Mouse (Mus musculus) heart, postnatal 10 days (tissue): ENCODE data around the gene Stum. TPM values are rescaled to one million over a fixed set of nuclear protein-coding genes. Genes with fewer than 3 reads are reported as not detected.

ENCODE experiments used
- DNase-seq, 2 experiments: peaks; one replicate each; pipeline ENCODE4 v3.0.0; 2021
- intact Hi-C: fragments of 180-260 bp; cut with DNase I; formaldehyde crosslinking; loops from one replicate; pipeline ENCODE4 v1.15.1; 2025
- total RNA-seq, 2 experiments: library from RNA; stranded (reverse); gene quantifications; 2 replicates each; pipeline ENCODE4 v1.2.3; 2021

Gene Stum
- total RNA-seq, 2 experiments from 2014 or later: 1.2 to 1.8 TPM

GRCm38 (mm10) chr1:180407727-180408719 lies 75.3 kb downstream of the Stum start:
- DNase-seq: no peak
- intact Hi-C loops: loop anchor here (1.0 to 2.0 kb wide), 2 partner anchors 17 to 140 kb away; no protein-coding TSS in a partner anchor

- intact Hi-C loops: loop anchor here (1.0 to 2.0 kb wide), 2 partner anchors 16 to 139 kb away; no protein-coding TSS in a partner anchor
- peak; percentile 78 to 85 for DNase-seq
Measured at GRCm38 (mm10) chr1:180407171-180407671, 76.1 kb downstream of the Stum start.

GRCm38 (mm10) chr1:180406336-180407035 lies 76.8 kb downstream of the Stum start:
- intact Hi-C loops: loop anchor here (1.0 to 2.0 kb wide), 2 partner anchors 16 to 138 kb away; no protein-coding TSS in a partner anchor
- DNase-seq: no peak

- intact Hi-C loops: loop anchor here (2.0 kb wide), 2 partner anchors 15 to 75 kb away; partner anchors contain the start of gene Itpkb
- DNase-seq: peak in 1 of 2 experiments; percentile 59
Measured at GRCm38 (mm10) chr1:180405576-180406335, 77.5 kb downstream of the Stum start.

- no peak for DNase-seq
- intact Hi-C loops: loop anchor here (2.0 kb wide), 1 partner anchor 74 kb away; the partner anchor contains the start of gene Itpkb
Measured at GRCm38 (mm10) chr1:180404706-180405105, 78.6 kb downstream of the Stum start.

- DNase-seq: peak; percentile 71 to 73
- intact Hi-C loops: loop anchor here (2.0 kb wide), 1 partner anchor 73 kb away; the partner anchor contains the start of gene Itpkb
Measured at GRCm38 (mm10) chr1:180403694-180404606, 79.4 kb downstream of the Stum start.

GRCm38 (mm10) chr1:180403357-180403693 lies 80.0 kb downstream of the Stum start:
- intact Hi-C loops: no loop called here
- DNase-seq: peak in 1 of 2 experiments; percentile 37

GRCm38 (mm10) chr1:180402481-180403081 lies 80.7 kb downstream of the Stum start:
- intact Hi-C loops: no loop called here
- peak; percentile 58 to 65 for DNase-seq

GRCm38 (mm10) chr1:180401725-180402124 lies 81.6 kb downstream of the Stum start:
- intact Hi-C loops: no loop called here
- no peak for DNase-seq

GRCm38 (mm10) chr1:180400691-180401455 lies 82.4 kb downstream of the Stum start:
- intact Hi-C loops: no loop called here
- no peak for DNase-seq

GRCm38 (mm10) chr1:180398446-180398845 lies 84.9 kb downstream of the Stum start:
- no peak for DNase-seq
- intact Hi-C loops: no loop called here

GRCm38 (mm10) chr1:180397734-180398133 lies 85.6 kb downstream of the Stum start:
- intact Hi-C loops: no loop called here
- no peak for DNase-seq

GRCm38 (mm10) chr1:180393873-180394272 lies 89.4 kb downstream of the Stum start:
- intact Hi-C loops: no loop called here
- peak; percentile 58 to 62 for DNase-seq

GRCm38 (mm10) chr1:180393017-180393797 lies 90.1 kb downstream of the Stum start:
- peak; percentile 55 to 69 for DNase-seq
- intact Hi-C loops: no loop called here

- DNase-seq: no peak
- intact Hi-C loops: no loop called here
Measured at GRCm38 (mm10) chr1:180392137-180392798, 91.0 kb downstream of the Stum start.

GRCm38 (mm10) chr1:180391575-180391945 lies 91.7 kb downstream of the Stum start:
- DNase-seq: no peak

More at GRCm38 (mm10) chr1:180391575-180391945, 91.7 kb downstream of the Stum start:
- intact Hi-C loops: loop anchor here (2.0 kb wide), 1 partner anchor 15 kb away; no protein-coding TSS in a partner anchor
